Mouse (Mus musculus): ENCODE data around the gene Vps11. TPM values are rescaled to one million over a fixed set of nuclear protein-coding genes. Genes with fewer than 3 reads are reported as not detected.
"Not testable (repeated sequence)": the region's sequence is repeated elsewhere in the genome, so short reads cannot be mapped to it uniquely, and the experiment has no call there.

Vps11 gene
- polyA plus RNA-seq, 1 experiment from 2014 or later, result 37.8 TPM

GRCm38 (mm10) chr9:44305466-44306079 is 55.9 kb downstream of the Vps11 start, which contains the start of gene Hinfp:
Gene Hinfp (minus strand): TSS chr9:44305671.
- Histone ChIP-seq H3K4me2 (replicated peaks) (peak within 1 kb of the TSS; percentile 74), H3K27me3 (replicated peaks) (no peaks in the 10 kb centered on the region), H3K27ac (0 out of 2 replicates have a peak within 1 kb of the TSS, but pooled peaks have one; percentile 17), H3K36me3 (peaks cover 24% of the 10 kb centered on the region), H3K4me3 (peak within 1 kb of the TSS; percentile 77), H3K4me1 (peaks cover 10% of the 10 kb centered on the region), H3K9me3 (no peaks in the 10 kb centered on the region), H3K9ac (peak within 1 kb of the TSS; percentile 80)
- ATAC-seq (ENCODE audit: low FRiP score, low read depth), result peak; percentile 99
- WGBS, result under 1% methylated on average over 54 of the region's 54 CpGs

DNA sequence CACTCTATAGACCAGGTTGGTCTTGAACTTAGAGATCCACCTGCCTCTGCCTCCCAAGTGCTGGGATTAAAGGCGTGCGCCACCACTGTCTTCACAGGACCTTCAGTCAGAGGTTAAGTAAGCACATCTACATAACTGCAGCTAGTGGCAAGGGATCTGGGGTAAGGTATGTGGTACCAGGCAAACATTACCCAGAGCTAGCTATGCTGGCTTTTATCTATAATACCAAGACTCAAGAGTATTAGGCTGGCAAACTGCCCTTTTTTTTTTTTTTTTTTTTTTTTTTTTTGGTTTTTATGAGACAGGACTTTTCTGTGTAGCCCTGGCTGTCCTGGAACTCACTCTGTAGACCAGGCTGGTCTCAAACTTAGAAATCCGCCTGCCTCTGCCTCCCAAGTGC is 61.5 kb downstream of the Vps11 start:
- H3K27me3 ChIP-seq (replicated peaks); H3K9ac ChIP-seq; H3K4me2 ChIP-seq (replicated peaks); H3K27ac ChIP-seq; H3K4me1 ChIP-seq; H3K9me3 ChIP-seq; ATAC-seq (ENCODE audit: low FRiP score, low read depth); H3K4me3 ChIP-seq: not testable (repeated sequence)
- WGBS, result 96% methylated on average over 3 of the region's 3 CpGs
- H3K36me3 ChIP-seq, result peaks cover 73% of the 10 kb centered on the region

Small RNA genes lying within 50 kb of the gene (microRNA-seq; reads per million reads assigned to microRNA genes)
- gene Gm44335 (not detected), gene Mir7085 (not detected)

Other genes starting within 250 kb of the Vps11 start
- gene Gm49380, start 248.2 kb downstream of the Vps11 start, polyA plus RNA-seq (2016; fragmentation: Nextera tagmentation; extraction: Ambion mirVana), result 0.18 and 0.51 TPM in 2 replicates
- gene Rnf26, start 248.2 kb downstream of the Vps11 start, polyA plus RNA-seq (2016; fragmentation: Nextera tagmentation; extraction: Ambion mirVana), result 57.4 and 59.2 TPM in 2 replicates
- gene Mcam, start 227.2 kb downstream of the Vps11 start, polyA plus RNA-seq (2016; fragmentation: Nextera tagmentation; extraction: Ambion mirVana), result 19.2 and 19.4 TPM in 2 replicates
- 22.1 and 25.5 TPM in 2 replicates for gene Cbl, start 127.6 kb downstream of the Vps11 start, polyA plus RNA-seq (2016; fragmentation: Nextera tagmentation; extraction: Ambion mirVana)
- gene Ccdc153, start 121.0 kb downstream of the Vps11 start, polyA plus RNA-seq (2016; fragmentation: Nextera tagmentation; extraction: Ambion mirVana), result not detected in 2 replicates
- 0.09 and 0.14 TPM in 2 replicates for gene Pdzd3, start 110.2 kb downstream of the Vps11 start, polyA plus RNA-seq (2016; fragmentation: Nextera tagmentation; extraction: Ambion mirVana)
- gene Nlrx1, start 93.1 kb downstream of the Vps11 start, polyA plus RNA-seq (2016; fragmentation: Nextera tagmentation; extraction: Ambion mirVana), result 3.7 and 3.8 TPM in 2 replicates
- gene Abcg4, start 73.1 kb downstream of the Vps11 start, polyA plus RNA-seq (2016; fragmentation: Nextera tagmentation; extraction: Ambion mirVana), result 12.2 and 13.8 TPM in 2 replicates
- gene Hinfp, start 56.0 kb downstream of the Vps11 start, polyA plus RNA-seq (2016; fragmentation: Nextera tagmentation; extraction: Ambion mirVana), result 31.2 and 33.5 TPM in 2 replicates
- 25.3 and 26.9 TPM in 2 replicates for gene C2cd2l, start 41.4 kb downstream of the Vps11 start, polyA plus RNA-seq (2016; fragmentation: Nextera tagmentation; extraction: Ambion mirVana)
- 34.6 and 39.1 TPM in 2 replicates for gene Dpagt1, start 35.7 kb downstream of the Vps11 start, polyA plus RNA-seq (2016; fragmentation: Nextera tagmentation; extraction: Ambion mirVana)
- 281 and 302 TPM in 2 replicates for gene H2afx, start 27.0 kb downstream of the Vps11 start, polyA plus RNA-seq (2016; fragmentation: Nextera tagmentation; extraction: Ambion mirVana)
- 92.8 and 95.0 TPM in 2 replicates for gene Hmbs, start 17.4 kb downstream of the Vps11 start, polyA plus RNA-seq (2016; fragmentation: Nextera tagmentation; extraction: Ambion mirVana)
- gene Hyou1, start 17.8 kb upstream of the Vps11 start, polyA plus RNA-seq (2016; fragmentation: Nextera tagmentation; extraction: Ambion mirVana), result 31.0 and 33.0 TPM in 2 replicates
- gene Slc37a4, start 35.2 kb upstream of the Vps11 start, polyA plus RNA-seq (2016; fragmentation: Nextera tagmentation; extraction: Ambion mirVana), result 44.1 and 45.5 TPM in 2 replicates
- gene Rps25, start 45.5 kb upstream of the Vps11 start, polyA plus RNA-seq (2016; fragmentation: Nextera tagmentation; extraction: Ambion mirVana), result 1,233 and 1,284 TPM in 2 replicates
- gene Trappc4, start 45.9 kb upstream of the Vps11 start, polyA plus RNA-seq (2016; fragmentation: Nextera tagmentation; extraction: Ambion mirVana), result 266 and 275 TPM in 2 replicates
- 30.6 and 35.7 TPM in 2 replicates for gene Ccdc84, start 56.9 kb upstream of the Vps11 start, polyA plus RNA-seq (2016; fragmentation: Nextera tagmentation; extraction: Ambion mirVana)
- gene Foxr1, start 79.5 kb upstream of the Vps11 start, polyA plus RNA-seq (2016; fragmentation: Nextera tagmentation; extraction: Ambion mirVana), result not detected in 2 replicates
- gene Upk2, start 93.3 kb upstream of the Vps11 start, polyA plus RNA-seq (2016; fragmentation: Nextera tagmentation; extraction: Ambion mirVana), result 0.35 TPM in 1 of 2 replicates, not detected in the other
- 9.3 and 10.9 TPM in 2 replicates for gene Bcl9l, start 121.2 kb upstream of the Vps11 start, polyA plus RNA-seq (2016; fragmentation: Nextera tagmentation; extraction: Ambion mirVana)
- not detected in 2 replicates for gene Cxcr5, start 200.2 kb upstream of the Vps11 start, polyA plus RNA-seq (2016; fragmentation: Nextera tagmentation; extraction: Ambion mirVana)
- 17.6 and 26.7 TPM in 2 replicates for gene Ddx6, start 243.2 kb upstream of the Vps11 start, polyA plus RNA-seq (2016; fragmentation: Nextera tagmentation; extraction: Ambion mirVana)